Mouse (Mus musculus) thymus, adult 18-20 months (tissue): ENCODE measurements around the gene Bcl11a.
"Not testable (repeated sequence)": the region's sequence is repeated elsewhere in the genome, so short reads cannot be mapped to it uniquely, and the experiment has no call there.

Source experiments
- DNase-seq, 2 experiments: peaks; one replicate each; pipeline ENCODE4 v3.0.0; 2022; ENCODE audit warnings: mixed read lengths in 2 of 2

Bcl11a gene

DNA sequence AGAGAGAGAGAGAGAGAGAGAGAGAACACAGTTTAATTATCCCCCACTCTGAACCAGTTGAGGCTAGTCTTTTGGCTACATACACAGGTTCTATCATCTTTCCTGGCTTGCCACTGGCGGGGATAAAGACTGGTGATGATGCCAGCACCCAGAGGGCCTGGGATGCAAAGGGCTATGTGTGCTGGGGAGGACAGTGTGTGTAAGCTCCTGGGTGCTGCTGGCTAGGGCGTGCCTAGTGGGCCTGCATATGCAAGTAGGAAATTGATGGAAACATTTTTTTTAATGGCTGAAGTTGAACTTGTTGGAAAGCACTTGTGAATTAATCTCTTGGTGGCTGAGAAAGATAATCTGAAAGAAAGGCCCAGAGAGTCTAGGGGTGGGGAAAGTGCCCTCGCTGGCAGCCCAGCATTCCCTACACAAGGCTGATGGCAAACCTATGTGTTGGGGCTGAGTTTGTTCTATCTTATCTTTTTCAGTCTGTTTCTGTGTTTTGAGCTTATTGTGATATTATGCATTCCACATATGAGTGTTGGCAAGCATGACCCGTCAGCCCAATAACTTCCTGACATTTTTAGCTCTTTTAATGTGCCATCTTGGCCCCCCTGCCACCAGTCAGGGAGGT lies 22.7 kb downstream of the Bcl11a start:
- no peak for DNase-seq

DNA sequence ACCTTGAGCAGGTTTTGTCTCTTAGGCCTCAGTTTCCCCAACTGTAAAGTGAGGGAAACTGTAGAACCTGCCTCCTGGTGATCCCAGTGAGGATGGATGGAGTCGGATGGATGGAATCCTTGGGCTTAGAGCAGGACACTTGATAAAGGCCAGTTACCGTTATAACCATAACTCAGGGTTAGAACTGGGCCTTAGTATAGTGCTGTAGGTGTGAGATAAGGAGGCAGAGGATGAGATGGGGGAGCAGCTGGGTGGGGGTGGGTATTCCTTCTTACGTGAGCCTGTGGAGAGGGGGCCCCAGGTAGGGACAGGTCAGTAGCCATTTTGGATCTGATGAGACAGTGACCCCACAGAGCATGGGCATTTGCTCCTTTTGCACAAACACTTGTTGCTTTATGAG lies 23.8 kb downstream of the Bcl11a start:
- no peak for DNase-seq

DNA sequence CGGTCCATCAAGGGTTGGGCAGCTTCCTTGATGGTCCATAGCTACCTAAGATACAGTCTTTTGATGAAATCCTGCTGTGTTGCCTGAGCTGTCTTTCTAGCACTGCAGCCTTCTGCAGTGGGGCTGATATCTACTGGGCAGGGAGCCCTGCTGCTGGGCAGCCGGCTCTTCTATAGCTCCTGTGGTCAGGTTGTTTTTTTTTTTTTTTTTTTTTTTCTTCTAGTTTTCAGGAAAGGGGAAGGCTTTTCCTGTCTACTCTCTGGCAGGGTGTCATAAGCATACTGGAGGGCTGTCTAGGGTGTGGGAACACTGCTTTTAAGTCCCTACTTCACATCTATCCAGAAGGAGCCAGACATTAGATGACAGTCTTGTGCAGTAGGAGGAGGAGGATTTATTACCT lies 24.5 kb downstream of the Bcl11a start:
- DNase-seq: no peak

DNA sequence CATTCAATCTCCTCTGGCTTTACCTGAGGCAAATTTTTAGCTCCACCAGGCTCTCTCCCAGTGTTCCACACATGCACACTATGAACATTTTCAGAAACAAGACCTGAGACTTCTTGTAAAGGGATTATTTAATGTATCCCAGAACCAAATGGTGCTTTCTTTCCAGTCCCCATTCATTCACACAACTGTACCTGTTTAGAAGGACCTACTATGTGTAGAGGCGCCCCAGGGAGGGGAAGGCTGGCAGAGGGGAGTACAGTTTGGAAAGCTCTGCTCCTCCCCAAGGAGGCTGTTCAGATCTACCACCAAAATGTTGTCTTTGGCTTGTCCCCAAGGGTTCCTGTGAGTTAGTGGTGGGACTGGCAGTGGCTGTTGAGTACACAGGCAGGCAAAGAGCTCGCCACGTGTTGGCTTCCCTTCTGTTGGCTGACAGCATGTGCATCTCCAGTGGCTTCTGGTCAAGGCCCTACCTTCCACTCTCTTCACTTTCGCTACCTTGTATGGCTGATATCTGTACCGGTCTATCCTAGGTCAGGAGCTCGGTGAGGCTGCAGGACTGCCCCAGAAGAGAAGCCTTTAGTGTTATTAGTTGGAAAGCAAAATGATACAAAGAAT lies 25.4 kb downstream of the Bcl11a start:
- no peak for DNase-seq

DNA sequence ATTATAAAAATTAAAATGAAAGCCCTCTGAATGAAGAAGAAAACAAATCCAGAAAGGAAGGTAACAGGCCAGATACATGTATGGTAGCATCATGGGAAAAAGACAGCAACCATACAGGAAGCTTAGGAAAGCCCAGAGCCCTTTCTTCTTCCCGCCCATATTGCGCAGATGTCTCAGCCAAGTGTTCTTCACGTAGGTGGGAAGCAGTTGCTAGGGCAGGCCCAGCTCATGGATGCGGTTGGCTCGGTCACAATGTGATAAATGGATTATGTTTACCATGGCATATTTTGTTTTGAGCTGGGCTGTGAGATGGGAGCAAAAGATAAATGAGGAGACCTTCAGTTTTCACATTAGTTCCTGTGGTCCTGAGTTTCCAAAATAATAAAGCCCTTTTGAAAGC lies 29.6 kb downstream of the Bcl11a start:
- no peak for DNase-seq

DNA sequence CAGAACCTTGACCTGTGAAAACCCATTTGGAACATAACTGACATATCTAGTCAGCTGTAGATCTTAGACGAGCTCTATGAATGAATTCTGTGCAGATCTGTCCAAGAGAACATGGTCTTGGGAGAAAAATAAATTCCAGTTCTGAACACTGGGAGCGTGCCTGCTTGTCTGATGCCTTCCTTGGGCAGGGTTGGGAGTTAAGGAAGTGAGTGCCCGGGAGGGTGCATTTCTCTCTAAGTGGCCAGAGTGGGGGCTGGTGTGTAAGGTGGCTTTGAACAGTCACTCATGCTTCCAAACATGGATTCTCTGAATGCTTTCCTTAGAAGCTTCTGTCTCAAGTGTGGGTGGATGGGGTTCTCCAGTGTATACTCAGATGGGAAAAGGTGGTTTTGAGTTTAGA lies 31.1 kb downstream of the Bcl11a start:
- no peak for DNase-seq

DNA sequence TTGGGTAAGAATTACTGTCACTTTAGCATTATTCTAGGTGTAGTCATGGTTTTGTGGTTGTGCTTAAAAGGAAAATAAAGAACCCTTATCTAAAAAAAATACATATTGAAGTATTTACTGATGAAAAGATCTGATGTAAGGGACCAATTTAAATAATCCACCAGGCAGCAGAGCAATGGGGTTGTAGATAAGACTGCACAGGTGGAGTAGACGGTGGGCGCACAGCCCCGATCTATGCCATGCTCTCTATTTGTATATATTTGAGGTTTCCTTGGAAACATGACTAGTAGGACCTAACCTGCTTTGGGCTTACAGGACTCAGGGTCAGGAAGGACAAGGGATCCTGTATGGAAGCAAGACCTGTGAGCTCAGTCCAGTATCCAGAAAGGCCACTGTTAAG lies 31.5 kb downstream of the Bcl11a start:
- no peak for DNase-seq

DNA sequence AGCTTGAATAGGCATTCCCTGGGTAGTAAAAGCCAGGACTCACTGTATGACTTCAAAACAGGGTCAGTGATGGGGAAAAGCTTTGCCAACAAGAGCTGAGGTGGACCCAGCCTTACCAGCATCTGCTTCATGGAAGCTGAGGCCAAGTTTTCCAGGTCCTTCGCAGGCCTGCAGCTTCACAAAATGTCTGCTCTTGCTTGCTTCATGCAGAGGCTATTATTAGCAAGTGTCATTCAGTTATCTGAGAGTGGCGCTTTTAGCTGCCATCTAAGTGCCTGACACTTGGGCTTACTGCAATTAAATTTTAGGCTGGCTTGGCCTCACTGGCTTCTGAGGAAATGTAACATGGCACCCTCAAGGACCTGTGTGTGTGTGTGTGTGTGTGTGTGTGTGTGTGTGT lies 32.3 kb downstream of the Bcl11a start:
- DNase-seq: no peak

DNA sequence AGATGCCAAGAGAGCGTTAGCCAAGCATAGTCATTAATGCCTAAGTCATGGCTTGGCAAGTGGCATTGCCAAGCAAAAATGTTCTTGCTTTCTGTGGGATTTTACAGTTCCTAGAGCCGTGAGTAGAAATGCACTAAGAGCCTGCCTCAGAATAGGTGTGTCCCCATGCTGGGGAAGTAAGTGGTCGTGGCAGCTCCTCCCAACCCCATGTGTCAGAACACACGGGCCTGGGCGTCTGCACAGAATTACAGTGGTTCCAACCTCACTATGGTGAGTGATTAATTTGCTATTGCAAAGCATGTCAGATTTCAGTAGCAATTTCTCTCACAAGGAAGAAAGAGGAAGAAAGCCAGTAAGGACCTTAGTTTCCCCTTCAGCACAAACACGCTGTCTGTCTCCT lies 33.9 kb downstream of the Bcl11a start:
- no peak for DNase-seq

DNA sequence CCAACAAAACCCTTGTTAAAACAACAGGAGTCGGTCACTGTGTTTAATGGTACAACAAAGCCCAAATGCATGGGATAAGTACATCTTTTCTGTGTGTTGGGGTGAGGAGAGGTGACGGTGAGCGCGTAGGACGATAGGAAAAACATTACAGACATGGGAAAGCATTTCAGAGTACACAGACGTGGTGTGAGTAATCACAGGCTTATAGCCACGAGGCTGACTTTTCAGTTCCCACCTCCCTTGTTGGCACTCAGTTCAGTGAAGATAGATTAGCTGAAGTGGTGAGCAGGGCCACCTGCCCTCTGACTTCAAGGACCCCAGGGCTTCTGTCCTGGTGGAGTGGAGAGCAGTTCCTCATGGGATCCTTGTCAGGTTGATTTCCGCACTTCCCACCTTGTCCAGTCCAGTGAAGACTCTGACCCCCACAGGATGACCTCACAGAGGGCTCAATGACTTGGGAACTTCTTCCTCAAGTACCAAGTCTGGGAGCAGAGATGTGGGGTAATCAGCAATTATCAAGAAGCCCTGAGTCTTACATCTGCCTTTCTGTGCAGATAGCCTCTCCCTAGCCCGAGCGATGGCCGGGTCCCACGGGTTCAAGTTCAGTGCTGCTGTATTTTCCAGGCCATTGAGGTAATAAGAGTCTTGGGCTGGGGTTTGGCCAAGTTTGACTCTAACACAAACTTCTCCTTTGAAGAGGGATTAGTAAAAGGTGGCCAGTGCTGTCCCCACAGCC lies 37.3 kb downstream of the Bcl11a start:
- no peak for DNase-seq

DNA sequence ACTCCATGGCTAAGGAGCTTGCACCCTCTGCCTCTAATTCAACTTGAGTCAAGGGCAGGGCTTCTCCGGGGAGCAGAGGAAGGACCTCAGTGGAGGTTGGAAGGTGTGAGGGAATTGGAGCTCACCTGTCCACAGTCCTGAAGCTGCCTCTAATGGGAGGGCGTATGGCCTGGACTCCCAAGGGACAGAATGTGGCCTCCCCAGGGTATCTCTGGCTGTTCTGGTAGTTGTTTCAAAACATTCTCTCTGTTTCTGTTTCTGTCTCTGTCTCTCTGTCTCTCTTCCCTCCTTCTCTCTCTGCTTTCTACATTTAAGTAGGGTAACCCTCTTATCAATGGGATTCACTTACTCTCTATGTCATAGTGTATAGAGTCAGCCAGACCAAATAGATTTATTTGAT lies 38.2 kb downstream of the Bcl11a start:
- no peak for DNase-seq

DNA sequence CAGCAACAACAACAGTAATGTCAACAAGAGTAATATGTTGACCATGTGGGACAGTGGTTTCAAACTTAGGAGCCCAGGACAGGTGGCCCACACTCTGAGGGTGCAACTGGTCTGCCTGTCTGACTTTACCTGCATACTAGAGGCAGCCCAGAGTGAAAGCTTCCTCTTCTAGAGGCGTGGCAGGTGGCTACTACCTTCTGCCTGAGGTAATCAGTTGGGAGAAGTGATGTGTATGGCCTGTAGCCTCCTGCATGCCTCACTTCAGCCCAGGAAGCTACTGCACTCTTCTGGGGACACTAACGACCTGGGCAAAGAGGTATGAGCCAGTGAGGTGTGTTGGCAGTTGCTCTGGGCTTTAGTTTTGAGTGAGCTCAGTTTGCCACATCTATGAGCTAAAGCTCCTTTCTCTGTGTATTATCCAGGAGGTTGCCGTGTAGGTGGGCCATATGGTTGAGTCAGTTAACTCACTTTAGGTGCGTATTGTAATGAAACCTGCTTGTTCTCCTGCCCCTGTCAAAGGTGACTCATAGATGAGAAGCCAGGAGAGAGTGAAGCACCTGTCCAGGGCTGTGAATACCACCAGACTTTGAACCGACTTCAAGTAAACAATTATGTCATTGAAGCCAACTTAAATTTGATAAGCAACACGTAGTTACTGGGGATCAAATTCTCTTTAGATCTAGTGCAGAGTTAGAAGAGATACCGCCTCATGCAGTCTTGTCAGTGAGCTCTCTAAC lies 38.9 kb downstream of the Bcl11a start:
- DNase-seq: no peak

DNA sequence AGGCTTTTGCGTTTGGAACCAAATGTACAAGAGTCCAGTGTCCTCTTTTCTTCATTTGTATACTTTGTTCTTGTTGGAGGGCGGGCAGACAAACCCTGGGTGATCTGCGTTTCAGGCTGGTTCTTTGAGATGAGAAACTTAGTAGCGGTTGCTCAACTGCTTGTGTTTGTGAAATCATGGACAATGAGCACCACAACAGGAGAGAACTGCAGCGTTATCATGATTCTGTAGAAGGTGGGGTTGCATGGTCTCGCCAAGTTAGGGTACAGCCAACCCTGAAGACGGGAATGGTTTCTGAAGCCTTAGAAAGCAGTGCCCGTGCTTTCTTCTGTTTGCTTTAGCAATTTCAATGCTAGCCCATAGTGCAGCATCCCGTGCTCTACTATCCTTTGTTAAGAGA lies 43.3 kb downstream of the Bcl11a start:
- DNase-seq: no peak

DNA sequence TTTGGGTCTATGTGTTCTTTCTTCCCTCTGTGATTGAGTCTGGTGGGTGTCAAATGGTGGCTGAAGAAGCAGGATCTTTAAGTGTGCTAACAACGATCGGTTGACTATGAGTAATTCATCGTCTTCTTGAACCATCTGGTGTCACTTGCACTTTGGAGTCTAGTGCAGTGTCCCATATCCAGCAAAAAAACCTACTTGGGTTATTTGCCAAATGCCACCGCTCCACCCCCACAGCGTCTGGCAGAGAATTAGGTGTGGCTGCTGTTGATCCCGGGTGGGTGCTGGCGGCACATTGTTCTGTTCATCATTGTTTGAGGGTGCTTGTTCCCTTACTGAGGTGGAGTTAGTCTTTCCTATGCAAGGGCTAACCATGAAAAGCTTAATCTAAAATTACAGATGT lies 45.0 kb downstream of the Bcl11a start:
- DNase-seq: no peak

DNA sequence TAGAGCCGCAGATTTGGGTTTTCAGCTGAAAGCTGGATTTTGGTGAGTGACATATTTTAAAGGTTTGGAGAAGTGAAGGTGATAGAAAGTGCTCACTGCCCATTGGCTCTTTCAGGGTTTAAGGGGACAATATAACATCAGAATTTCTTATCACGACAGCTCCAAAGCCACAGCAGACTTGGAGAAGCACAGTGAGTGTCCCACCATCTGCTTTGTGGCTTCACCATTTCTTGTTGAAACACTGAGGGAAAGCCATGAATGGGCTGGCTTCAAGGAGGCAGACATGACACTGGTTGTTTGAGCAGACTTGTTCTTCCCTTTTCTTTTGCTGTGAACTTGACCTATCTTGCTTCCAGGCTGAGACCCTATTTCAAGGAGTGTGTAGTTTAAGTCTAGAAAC lies 46.1 kb downstream of the Bcl11a start:
- no peak for DNase-seq

DNA sequence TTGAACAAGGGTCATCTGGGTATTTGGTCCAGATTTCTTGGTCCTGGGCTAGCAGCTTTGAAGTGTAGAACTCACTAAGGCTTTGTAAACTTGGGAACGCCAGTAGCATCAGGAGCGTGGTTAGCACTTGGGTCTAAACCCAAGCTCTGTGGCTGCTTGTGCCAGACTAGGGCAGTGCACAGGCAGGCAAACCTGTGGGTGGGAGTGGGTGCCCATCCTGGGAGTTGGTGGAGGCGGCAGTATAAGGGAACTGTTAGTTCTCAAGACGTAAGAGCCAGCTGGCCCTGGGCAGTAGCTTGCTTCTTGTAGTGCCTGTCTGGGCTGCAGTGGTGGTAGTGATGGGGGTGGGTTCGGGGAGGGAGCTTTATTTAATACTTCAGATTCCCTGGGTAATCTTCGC lies 47.2 kb downstream of the Bcl11a start:
- DNase-seq: no peak

DNA sequence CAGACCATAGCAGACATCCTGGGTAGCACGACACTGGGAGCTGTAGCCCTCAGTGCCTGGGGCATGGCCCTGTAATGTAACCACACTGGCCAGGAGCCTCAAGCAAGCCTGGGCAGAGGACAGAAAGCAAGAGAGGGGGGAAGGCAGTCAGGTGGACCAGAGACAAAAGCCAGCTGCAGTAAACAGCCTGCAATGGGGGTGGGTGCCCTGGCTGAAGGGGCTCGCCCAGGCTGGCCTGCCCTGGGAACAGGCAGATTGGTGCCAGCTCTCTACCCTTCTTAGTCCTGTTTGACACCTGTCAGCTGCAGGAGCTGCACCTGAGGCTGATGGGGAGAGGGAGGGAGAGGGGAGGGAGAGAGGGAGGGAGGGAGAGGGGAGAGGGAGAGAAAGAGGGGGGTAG lies 50.1 kb downstream of the Bcl11a start:
- no peak for DNase-seq

DNA sequence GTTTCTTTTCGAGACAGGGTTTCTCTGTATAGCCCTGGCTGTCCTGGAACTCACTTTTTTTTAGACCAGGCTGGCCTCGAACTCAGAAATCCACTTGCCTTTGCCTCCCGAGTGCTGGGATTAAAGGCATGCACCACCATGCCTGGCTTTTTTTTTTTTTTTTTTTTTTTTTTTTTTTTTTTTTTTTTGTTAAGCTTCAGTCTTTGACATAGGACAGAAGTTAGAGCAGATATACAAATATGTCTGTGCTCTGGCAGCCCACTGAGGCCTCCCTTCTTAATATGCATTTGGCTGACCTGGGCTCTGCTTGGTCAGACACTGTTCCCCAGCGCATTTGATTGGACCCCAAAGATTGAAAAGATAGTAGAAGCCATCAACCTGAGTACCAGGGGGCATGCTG lies 51.0 kb downstream of the Bcl11a start:
- not testable (repeated sequence) for DNase-seq

DNA sequence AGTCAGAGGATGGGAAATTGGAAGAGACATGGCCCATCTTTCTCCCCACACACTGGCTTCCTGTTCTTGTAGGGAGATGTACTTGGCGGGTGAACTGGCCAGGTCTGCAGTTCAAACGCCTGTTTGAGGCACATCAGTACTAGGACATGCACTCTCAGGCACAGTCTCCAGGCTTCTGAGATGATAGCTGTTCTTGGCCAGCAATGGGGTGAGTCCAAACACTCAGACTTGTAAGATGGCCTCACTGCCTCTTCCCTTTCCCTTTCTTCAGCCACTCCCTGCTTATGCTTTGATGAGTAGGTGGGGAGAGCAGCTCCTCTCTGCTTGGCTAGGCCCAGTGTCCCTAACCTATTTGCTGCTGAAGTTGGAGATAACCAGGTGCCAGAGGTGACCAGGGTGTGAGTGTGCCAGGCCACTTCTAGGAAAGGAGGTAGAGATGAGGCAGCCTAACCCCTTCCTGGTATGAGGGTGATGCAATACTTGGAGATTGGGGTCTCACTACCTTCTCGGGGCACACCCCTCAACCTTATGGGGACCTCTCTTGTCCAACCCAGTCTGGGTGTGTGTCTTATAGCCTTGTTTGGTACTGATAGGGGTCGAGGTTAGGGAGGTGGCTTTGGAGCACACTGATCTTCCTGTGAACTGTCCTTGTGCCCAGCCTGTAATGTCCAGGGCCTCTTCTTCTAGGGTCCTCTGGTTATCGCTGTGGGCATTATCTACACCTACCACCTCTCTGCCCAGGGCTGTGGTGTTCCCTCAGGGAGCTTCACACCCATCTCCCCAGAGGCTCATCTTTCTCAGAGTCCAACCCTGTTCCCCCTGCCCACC lies 51.7 kb downstream of the Bcl11a start:
- no peak for DNase-seq

DNA sequence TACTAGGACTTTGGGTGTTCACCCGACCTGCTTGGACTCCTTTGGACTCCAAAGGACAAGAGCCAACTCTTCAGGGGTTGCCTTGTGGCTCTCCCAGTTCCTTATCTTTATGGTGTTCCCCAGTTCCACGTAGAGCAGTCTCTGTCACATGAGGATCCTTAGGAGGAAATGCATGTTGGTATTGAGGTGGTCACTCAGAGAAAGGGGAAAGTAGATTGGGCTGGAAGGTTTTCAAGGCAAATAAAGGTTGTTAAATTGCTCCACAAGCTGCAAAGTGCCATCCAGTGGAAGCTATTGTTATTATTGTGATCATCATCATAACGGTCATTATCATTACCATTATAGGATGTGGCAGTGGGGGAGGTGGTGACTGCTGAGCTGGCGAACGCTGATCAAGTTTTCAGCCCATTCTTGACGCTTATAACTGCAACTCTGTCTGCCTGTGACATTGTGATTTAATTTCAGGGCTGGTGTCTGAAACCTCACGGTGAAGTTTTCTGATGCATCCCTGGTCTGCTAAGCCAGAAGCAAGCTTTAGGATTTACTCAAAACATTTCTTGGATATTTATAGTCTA lies 52.4 kb downstream of the Bcl11a start:
- no peak for DNase-seq

DNA sequence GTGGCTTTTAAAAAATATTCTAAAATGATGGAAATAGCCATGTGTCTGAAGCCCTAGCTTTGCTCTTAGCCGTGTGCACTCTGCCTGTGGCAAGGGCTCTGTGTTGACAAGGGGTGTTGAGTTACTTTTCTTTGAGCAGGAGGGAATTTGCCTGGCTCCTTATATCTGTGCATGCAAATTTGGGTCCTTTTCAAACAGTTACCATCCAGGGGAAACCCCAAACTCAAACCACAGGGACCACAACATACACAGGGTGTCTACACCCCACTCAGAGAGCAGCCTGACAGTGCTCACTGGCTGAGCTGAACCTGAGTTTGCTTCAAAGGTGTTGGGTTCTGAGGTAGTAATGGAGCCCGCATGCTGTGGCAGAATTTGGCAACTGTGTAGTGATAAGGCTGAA lies 54.0 kb downstream of the Bcl11a start:
- peak in 1 of 2 experiments; percentile 40 for DNase-seq

DNA sequence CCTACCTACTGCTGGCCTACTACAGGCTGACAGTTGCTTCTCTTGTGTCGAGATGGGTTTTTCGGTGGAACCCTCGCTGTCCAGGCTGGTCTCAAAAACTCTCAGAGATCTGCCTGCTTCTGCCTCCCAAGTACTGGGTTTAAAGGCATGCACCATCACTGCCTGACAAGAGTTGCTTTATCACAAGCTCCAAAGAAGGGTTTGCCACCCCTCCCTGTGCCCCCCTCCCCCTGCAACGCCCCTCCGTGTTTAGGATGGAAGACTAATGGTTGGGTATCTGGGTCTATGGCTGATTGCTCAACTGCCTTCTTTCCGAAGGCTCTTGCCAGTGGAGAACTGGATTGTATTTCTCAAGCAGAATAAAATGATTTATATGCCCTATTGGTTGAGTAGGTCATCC lies 54.5 kb downstream of the Bcl11a start:
- no peak for DNase-seq

DNA sequence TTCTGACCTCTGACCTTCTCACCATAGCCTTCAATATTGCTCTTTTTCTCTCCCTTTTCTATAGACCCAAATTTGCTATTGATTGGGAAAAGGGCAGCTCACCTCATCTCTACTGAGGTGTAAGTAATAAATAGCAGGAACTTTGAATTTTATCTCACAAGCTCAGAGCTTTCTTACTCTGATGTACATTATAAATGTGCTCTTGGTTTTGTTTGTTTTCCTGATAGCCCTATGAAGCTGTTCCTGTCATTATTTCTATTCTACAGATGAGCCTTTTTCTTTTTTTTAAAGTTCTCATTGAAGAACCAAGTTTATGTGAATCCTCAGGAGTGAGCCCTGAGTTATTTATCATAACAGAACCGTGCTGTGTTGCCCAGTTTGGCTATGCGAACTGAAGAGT lies 55.0 kb downstream of the Bcl11a start:
- DNase-seq: no peak
